Mouse (Mus musculus): Measurements from ENCODE around the gene Slc25a22. TPM values are rescaled to one million over a fixed set of nuclear protein-coding genes. Genes with fewer than 3 reads are reported as not detected.

Gene Slc25a22
- 95.6 and 102 TPM in 2 replicates for total RNA-seq (2021)
- long read RNA-seq, full-length matches to known transcripts: 53 of 107 reads
- long read RNA-seq, partial matches to known transcripts: 20 of 107 reads
- long read RNA-seq, other reads (novel, unspliced or antisense): 34 of 107 reads

DNA sequence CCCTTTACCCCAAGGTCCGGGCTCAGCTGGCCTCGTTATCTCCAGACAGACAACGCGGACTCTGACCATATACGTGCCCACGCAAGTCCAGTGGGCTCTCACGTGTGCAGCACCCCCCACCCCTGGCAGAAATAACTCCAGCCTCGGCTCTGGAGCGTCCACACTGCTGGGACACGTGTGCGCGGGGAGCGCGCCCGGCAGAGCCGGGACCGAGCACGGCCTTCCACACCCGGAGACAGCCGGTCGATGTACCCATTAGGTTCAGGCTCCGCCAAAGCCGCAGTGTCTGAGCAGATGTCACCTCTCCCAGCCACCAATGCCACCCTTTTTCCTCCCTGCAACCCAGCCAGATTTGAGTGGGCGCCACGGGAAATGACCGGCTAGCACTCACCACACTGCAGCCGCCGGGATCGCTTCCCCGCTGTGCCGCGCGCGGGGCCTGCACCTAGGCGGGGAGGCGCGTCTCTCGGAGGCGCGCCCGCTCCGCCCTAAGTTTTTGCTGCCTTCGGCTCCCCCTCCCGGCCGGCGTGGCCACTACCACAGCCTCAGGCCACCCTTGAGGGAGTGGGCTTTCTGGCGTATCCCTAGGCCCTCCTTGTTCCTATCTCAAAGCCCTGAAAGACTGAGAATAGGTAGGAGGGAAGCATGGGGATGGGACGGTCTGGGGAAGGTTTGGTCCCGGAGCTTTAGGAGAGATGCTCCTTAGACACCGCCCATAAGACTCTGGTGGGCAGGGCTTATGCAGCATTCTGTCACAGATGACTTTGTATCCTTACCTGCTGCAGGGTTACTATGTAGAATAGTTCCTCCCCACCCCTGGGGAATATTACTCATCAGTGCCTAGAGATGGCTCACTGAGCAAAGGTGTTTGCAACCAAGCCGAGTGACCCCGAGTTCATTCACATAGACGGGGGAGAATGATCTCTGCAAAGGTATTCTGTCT is at the start of gene Slc25a22:
TSS of gene Slc25a22 (minus strand) at position 715 of the 943 bp plus-strand sequence.
- DNase-seq: peak; percentile 88

DNA sequence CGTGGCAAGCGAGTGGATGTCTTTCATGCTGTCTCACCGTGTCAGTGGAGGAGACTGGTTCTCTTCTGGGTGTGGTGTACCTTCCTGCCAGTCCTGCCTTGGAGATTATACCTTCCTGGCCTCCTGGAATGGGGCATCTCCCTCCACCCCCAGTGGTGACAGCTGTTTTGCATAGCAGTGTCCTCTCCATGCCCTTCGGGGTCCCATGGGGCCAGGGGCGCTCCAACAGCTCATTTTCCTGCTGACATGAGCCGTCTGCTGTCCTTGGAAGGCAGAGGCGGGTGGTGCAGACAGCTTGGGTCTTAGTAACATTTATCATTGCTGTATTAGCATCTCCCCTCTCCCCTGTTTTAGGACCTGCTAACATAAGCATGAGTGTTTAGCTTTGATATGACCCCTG is 49.4 kb upstream of the Slc25a22 start:
- DNase-seq: no peak

DNA sequence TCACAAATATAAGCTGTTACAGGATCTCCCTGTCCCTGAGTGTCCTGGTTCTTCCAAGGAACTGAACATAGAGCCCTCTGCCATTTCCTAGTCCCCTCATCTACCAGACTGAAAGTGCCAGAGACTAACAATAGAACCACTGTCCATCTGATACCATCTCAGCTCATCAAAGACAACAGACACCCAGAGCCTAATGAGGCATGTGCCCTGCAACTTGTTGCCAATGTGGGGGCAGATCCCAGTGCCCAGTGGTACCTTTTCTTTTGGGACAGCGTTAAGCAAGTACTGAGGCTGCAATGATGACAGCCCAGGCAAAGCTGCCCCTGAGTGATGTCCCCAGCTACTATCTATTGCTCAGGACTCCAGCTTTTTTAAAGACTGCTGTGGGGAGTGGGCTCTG is 48.5 kb upstream of the Slc25a22 start:
- DNase-seq: no peak

DNA sequence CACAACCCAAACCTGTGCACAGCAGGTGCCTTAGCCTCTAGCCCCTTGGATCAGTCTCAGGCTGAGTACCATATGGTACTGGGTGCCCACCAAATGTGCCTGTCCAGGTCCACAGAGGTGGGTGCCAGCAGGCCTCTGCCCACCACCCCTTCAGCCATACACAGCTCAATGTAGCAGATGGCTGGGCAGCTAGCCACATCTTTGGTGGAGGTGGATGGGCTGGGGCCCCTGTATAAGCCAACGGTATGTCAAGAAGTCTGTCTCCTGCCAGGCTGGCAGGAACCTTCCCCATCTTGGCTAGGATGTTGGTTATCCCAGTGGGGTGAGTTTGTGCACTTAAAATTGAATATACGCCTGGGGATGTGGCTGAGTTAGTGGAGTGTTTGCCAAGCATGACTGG is 47.9 kb upstream of the Slc25a22 start:
- DNase-seq: no peak

DNA sequence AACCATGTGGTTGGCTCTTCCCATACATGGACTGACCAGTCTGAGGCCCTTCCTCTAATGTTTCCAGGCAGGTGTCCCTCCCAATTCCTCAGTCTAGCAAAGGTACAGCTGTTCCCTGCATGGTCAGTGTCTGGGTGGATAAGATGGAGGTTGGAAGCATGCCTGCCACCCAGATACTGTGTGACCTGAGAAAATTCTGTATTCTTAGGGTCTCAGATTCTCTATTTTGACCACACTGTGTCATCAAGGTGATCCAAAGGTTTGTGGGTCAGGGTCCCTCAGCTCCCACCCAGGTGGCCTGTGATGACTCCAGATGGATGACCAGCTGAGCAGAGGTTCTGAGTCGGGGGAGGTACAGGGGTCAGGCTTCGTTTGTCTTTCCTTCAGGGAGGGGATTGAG is 47.5 kb upstream of the Slc25a22 start:
- DNase-seq: no peak

DNA sequence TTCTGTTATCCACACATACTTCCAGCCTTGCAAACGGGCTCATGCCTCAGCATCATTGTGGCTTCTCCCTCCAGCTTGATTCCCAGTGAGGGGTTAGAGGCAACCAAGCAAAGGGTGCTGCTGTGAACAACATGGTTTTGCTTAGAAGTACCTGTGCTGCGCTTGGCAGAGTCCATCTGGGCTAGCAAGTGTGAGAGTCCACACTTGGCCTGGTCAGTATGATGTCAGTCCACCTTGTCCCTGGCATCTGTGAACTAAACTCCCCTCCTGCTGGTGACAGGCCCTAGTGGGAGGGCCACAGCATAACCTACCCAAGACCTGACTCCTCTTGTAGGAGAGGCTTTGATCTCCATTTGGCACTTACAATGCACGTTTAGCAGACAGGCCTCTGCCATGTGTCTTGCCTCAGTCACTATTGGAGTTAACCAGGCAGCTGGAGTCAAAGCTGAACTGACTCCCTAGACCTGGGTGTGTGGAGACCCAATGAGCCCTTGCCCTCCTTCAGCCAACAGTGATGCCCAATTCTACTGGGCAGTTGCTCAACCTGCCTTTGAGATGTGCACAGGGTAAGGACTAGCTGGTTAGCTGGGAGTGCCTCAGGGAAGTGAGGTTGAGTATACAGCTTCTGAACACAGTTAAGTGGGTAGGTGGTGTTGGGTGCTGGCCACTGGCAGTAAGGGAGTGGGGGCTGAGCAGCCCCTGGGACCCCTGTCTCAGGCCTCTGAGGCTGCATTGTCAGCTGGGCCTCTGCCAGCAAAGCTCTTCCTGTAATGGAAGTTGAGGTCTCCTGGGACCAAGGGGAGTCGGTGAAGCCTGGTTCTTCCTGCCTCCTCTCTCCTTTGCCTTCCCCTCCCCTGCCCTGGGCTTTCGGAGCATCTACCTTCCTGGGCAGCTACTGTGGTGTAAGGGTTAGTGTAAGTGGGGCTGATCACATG is 46.8 kb upstream of the Slc25a22 start:
- no peak for DNase-seq

DNA sequence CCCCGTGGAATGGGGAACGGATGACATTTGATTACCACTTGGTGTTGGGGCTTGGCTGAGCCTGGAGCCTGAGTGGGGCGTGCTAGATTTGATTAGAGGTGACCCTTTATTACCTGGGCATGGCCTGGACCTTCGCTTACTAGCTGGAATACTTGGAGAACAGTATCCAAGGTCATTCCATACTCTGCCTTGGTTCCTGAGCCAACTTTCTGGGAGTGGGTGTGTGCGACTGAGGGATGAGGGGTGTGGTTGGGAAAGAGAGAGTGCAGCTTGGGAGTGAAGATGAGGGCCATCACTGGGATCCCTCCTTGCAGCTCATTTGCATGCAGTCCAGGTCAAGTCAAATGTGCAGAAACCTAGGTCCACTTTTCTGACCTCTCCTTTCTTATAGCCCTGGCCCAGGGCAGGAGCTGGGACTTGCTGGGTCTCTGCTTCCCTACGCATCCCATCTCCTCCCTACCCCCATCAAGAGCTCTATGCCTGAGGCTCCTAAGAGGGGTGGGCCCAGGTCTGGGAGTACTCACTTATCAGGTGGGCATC is 45.5 kb upstream of the Slc25a22 start:
- DNase-seq: no peak

DNA sequence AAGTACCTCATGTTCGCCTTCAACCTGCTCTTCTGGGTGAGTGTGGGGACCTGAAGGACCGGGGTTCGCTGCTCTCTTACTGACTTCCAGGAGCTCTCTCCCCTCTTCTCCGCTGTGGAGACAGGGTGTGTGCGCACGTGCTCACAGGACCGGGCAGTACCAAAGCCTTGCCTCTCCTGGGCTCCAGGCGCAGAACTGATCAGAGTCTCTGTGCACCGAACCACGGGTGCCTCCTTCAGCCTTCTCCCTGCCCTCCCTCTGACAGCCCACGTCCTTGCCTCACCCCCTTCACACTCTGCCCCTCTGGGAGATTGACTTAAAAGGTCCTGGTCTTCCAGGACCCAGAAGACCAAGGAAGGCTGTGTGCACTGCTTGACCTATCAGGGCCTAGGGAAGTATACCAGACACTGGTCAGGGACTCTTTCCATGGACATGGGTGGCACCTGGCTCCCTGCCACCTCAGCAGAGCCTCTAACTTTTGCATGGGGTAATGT is 44.9 kb upstream of the Slc25a22 start:
- no peak for DNase-seq

DNA sequence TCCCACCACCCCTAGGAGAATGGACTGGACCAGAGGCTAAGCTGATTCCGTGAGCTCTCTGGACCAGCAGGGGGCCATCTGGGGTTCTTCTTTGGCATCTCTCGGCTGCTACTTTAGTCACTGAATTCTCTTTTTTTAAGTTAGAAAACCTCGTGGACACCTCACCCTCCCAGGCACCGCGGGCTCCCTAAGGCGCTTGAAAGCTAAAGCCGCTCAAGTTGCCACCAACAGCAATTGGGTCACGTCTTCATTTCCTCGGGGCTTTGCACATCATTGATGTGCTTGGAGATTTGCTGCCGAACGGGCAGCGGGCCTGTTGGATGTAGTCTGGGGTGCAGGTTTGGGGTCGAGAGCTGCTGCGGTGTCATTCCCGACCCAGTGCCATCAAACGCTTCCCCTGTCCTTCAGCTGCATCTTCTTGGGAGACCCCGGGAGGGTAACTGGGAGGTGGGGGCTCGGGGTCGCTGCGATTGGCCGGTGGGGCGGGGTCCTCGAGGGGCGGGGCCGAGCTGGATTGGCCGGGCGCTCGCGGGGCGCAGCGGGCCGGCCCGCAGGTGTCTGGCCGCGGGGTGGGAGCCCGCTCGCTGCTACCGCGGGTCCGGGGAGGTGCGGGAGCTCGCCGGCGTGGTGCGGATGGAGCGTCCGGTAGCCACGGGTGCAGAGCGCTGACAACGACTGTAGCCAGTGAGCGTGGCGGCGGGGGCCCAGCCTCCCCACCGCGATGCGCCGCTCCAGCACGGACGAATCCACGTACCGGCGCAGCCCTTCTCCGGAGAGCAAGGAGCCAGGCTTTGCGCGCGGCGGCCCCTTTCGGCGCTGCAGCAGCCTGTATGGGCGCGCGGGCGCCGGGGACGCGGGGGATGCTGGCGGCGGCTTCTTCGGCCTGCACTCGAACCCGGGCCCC is 44.1 kb upstream of the Slc25a22 start:
- peak; percentile 51 for DNase-seq

DNA sequence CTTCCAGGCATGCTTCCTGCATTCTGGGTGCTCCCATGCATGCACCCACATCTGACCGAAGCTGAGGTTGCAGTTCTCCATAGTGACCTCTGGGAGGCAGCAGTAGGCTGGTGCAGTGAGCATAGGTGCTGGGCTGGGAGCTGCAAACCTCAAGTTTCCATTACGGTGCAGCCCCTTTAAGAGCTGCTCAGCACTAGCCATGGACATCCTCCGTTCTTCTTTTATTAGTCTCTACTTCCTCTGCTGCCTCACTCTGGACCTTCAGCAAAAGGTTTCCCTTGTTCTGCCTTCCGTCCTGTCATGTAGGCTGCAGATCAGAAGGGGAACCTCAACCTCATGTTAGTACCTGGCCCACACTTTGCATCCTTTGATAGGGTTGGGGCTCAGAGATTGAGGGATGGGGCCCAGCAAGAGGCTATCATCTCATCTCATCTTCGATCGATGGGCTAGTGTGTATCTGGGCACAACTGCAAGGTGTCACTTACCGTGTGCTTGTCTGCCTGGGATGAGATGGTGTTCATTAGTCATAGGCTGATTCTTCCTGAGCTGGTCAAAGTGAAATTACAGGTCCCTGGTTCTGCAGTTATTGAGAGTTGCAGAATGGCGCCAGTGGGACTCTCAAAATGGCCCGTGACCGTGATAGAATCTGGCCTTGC is 43.3 kb upstream of the Slc25a22 start:
- peak; percentile 52 for DNase-seq

DNA sequence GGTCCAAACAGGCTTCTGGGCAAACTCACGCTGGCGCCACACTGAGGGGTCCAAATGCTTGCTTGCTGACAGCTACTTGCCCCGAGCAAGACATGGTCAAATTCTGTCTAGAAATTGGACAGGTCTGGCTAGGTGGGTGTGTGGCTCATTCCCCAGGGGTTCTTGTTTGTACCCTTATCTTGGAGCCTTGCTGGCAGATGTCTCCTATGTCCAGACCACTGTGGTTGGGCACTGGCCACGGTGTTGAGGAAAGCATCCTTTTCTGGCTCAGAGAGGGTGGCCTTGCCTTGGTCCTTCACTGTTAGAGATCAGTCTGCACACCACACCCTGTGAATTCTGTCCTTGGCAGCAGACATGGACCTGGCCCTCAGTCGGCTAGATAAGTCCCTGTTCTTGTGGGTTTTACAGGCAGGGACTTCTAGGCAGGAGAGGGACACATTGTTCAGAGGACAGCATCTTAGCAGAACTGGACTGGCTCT is 40.6 kb upstream of the Slc25a22 start:
- DNase-seq: no peak

DNA sequence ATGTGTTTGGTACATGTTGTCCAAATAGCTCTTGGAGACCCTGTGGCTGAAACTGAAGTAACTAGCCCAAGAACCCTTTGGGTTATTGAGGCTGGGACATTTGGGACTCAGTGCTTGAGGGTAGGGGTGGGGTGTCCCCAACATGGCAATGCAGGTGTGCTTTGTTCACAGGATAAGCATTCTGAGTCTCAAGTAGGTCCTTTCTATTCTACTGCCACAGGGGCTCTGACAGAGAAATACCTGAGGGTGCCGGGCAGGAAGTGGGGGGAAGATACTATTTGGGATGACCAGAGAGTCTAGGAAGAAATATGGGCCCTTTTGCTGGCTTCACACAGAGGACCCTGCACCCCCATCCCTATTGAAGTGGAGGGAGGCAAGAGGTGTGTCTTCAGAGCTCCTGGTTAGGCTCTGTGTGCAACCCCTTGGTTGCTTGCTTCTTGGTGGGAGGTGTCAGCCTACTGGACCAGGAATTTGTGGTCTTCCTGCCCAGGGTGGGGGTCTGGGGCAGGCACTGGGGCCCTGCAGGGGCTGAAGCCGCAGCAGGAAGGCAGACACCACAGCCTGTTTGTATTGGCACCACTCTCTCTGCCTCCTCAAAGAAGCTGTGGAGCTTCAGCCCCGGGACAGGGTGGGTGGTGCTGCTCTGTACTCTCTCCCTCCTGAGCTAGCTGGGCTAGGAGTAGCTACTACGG is 40.0 kb upstream of the Slc25a22 start:
- DNase-seq: no peak

DNA sequence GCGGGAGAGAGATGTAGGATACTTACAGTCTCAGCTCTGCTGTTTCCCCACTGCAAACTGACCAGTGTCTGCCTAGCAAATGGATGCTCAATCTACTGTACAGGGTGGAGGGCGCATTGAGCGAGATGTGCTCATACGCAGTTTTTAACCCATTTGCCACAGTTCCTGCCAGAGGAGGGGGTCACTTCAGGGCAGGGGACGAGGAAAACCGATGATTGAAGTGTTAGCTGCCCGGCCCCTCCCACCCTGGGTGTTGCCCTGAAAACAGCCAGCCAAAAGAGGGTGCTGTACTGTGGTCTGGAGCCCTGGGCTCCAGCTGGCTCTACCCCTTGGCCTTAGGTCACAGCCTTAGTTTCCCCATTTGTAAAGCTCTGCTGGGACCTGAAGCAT is 39.3 kb upstream of the Slc25a22 start:
- DNase-seq: no peak

DNA sequence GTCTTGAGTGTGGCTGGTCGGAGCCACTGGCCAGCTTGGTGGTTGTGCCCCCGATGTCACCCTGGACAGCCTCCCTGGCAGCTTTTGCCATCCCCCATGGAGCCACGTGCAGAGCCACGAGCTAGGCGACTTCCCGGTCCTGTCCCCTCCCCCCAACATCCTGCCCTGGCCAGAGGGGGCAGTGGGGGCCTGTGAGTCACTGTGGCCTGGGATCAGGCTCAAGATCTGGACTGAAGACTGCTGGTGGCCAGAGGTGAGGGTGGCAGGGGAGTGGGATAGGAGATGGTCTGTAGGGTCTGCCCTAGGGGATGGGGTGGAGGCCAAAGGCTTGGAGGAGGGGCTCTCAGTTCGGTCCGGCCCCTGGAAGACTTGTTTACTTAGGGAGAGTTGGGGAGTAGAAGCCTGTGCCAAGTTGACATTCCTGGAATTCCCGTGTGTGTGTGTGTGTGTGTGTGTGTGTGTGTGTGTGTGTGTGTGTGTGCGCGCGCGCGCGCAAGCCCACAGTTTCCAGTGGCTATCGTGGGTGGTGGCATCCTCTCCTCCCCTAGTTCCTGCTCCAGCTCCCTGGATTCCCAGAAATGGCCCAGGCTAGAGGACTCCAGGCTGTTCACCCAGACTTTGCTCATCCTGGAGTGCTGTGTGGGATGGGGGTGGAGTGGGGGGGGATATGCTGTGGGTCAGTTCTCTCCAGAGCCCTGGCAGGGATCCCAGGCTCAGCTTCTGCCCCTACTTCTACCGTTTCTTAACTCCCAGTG is 38.7 kb upstream of the Slc25a22 start:
- peak; percentile 89 for DNase-seq

DNA sequence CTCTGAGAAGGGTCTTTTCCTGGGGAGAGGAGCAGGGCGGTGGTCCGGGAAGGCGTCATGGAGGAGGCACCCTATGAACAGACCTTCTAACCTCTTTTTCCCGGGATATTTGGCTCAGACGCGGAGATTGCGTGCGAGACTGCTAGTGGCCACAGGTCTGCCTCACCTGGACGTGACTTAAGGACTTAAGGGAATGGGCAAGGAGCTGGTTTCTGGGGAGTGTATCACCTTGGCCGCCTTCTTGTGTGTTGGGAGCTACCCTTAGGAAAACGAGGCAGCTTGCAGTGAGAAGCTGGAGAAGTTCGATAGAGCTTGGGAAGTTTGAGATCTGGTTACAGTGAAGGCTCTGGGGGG is 38.1 kb upstream of the Slc25a22 start:
- no peak for DNase-seq

DNA sequence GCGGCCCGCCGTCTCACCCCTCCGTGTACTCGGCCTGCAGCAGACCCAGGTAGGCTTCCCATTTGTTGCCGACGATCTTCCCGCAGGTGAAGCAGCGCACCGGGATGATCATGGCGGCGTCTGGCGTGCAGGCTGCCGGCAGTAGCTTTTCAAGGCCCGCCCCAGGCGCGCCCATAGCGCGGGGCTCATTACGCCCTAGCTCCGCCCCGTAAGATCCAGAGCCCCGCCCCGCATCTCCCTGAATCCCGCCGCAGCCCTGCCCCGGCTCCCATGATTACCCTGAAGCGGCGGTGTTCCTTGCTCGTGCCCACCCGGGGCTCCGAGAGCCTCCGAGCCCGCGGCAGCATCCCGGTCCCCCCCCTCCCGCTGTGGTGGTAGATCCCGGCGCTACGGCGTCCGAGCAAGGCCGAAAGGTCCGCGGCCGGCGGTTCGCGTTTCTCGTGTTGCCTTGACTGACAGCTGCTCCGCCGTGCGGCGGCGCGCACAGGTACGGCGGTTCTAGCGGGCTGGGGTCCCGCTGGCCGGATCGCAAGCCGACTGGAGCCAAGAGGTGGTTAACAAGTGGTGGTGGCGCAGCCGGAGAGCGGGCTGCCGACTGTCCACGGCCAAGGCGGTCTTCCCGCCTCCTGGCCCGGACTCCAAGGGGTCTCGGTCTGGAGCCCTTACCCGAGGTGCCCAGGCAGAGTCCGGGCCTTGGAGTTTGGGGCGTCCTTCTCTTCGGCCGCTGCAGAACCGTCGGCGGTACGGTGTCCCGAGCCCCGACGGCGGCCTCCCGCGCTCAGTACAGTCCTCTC is 37.5 kb upstream of the Slc25a22 start, which contains the start of the genes Polr2l and Tspan4:
TSS of gene Polr2l (minus strand) at position 122 of the 794 bp plus-strand sequence.
TSS of gene Tspan4 (plus strand) at position 230 of the 794 bp plus-strand sequence.
- DNase-seq: peak; percentile 85

DNA sequence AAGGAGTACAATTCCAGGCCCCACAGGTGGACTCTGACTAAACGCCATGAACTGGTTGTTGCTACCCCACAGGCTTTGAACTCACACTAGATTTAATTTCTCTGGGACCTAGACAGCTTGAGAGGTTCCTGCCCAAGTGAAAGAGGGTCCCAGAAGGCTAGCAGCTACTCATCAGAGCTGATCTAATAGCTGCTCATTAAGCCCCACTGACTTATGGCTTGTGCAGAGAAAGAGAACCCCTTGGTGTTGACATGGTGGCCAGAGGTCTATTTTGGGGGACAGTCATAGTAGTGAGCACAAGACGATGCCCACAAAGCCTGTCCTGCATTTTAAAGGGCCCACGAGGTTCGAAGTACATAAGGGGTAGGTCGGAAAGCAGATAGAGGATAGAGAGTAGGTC is 36.5 kb upstream of the Slc25a22 start:
- DNase-seq: no peak

DNA sequence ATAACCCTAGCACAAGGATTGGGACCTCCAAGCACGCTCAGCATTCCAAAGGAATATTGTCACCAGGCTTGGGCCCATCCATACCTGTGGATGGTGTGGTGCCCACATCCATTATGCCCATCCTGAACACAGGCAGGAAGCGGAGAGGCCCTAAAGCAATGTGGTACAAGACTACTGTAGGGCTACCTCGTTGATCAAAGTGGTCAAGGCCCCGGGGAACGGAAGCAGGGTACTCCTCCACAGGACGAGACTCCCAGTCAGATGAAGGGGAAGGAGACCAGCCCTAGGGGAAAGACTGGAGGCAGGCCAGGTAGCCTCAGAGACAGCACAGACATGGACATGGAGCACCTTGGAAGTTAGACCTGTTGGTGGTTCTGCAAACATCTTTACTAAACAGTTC is 35.1 kb upstream of the Slc25a22 start:
- no peak for DNase-seq

Measured in adrenal gland, postnatal 25 days (tissue).